Mouse (Mus musculus): Measurements from ENCODE around the gene Kcna2. TPM values are rescaled to one million over a fixed set of nuclear protein-coding genes. Genes with fewer than 3 reads are reported as not detected.

The Kcna2 gene
- total and polyA plus RNA-seq, 2 experiments, result 0.54 to 1.2 TPM

GRCm38 (mm10) chr3:107067245-107067644 lies 33.7 kb upstream of the Kcna2 start:
- H3K79me2 ChIP-seq (ENCODE audit: control insufficient read depth, insufficient read depth, low read length), result no peaks in the 10 kb centered on the region
- WGBS, result 66% methylated on average over 6 of the region's 6 CpGs
- H3K27me3 ChIP-seq (ENCODE audit: control insufficient read depth, insufficient read depth, low read length), result 0 out of 2 replicates have a peak, but pooled peaks cover 3% of the 10 kb centered on the region
- H3K36me3 ChIP-seq (ENCODE audit: control insufficient read depth, insufficient read depth, low read length), result no peaks in the 10 kb centered on the region
- no peak for DNase-seq (ENCODE audit: extremely low read depth, low read depth, low spot score)
- H3K9ac ChIP-seq (ENCODE audit: low read depth, low read length), result no peak overlapping the region
- H3K4me3 ChIP-seq (ENCODE audit: insufficient read depth, low read depth, low read length), result no peak overlapping the region
- TF ChIP-seq CTCF (IDR thresholded peaks at IDR 0.05; ENCODE audit: low read depth, low read length) (no peak), POLR2A (IDR thresholded peaks at IDR 0.05; ENCODE audit: extremely low read depth, insufficient read depth, low read length) (no peak)
- H3K27ac ChIP-seq (replicated peaks; ENCODE audit: insufficient read depth, low read depth, low read length), result no peak overlapping the region
- no peaks in the 10 kb centered on the region for H3K4me1 ChIP-seq (ENCODE audit: control insufficient read depth, insufficient read depth, low read length)

GRCm38 (mm10) chr3:107073863-107074262 lies 27.1 kb upstream of the Kcna2 start:
- H3K36me3 ChIP-seq (ENCODE audit: control insufficient read depth, insufficient read depth, low read length), result no peaks in the 10 kb centered on the region
- H3K27me3 ChIP-seq (ENCODE audit: control insufficient read depth, insufficient read depth, low read length), result no peaks in the 10 kb centered on the region
- no peak for DNase-seq (ENCODE audit: extremely low read depth, low read depth, low spot score)
- H3K4me3 ChIP-seq (ENCODE audit: insufficient read depth, low read depth, low read length), result no peak overlapping the region
- TF ChIP-seq POLR2A (IDR thresholded peaks at IDR 0.05; ENCODE audit: extremely low read depth, insufficient read depth, low read length) (no peak), CTCF (IDR thresholded peaks at IDR 0.05; ENCODE audit: low read depth, low read length) (no peak)
- H3K79me2 ChIP-seq (ENCODE audit: control insufficient read depth, insufficient read depth, low read length), result no peaks in the 10 kb centered on the region
- H3K27ac ChIP-seq (replicated peaks; ENCODE audit: insufficient read depth, low read depth, low read length), result no peak overlapping the region
- H3K9ac ChIP-seq (ENCODE audit: low read depth, low read length), result no peak overlapping the region
- WGBS, result 51% methylated on average over 2 of the region's 2 CpGs
- H3K4me1 ChIP-seq (ENCODE audit: control insufficient read depth, insufficient read depth, low read length), result no peaks in the 10 kb centered on the region

DNA sequence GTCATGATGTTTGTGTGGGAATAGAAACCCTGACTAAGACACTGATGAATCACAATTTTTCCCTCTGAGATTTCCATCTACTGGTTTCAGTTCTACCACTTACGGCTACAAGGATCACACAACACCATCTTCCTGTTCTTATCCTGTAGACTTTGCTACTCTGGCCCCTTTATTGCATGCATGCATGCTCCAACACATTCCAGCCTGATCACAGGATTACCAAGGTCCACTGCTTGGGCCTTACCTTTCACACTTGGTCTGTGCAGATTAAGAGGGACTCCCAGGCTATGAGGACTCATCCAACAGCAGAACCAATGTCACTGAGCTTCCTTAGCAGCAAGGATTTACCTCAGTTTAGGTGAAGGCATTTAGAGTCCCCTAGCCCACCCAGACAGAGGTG lies 25.2 kb upstream of the Kcna2 start:
- no peak overlapping the region for H3K4me3 ChIP-seq (ENCODE audit: insufficient read depth, low read depth, low read length)
- H3K36me3 ChIP-seq (ENCODE audit: control insufficient read depth, insufficient read depth, low read length), result no peaks in the 10 kb centered on the region
- no peak overlapping the region for H3K9ac ChIP-seq (ENCODE audit: low read depth, low read length)
- 97% methylated on average over 1 of the region's 1 CpGs for WGBS
- H3K27me3 ChIP-seq (ENCODE audit: control insufficient read depth, insufficient read depth, low read length), result no peaks in the 10 kb centered on the region
- no peak overlapping the region for H3K27ac ChIP-seq (replicated peaks; ENCODE audit: insufficient read depth, low read depth, low read length)
- no peak for DNase-seq (ENCODE audit: extremely low read depth, low read depth, low spot score)
- no peaks in the 10 kb centered on the region for H3K79me2 ChIP-seq (ENCODE audit: control insufficient read depth, insufficient read depth, low read length)
- TF ChIP-seq POLR2A (IDR thresholded peaks at IDR 0.05; ENCODE audit: extremely low read depth, insufficient read depth, low read length) (no peak), CTCF (IDR thresholded peaks at IDR 0.05; ENCODE audit: low read depth, low read length) (no peak)
- H3K4me1 ChIP-seq (ENCODE audit: control insufficient read depth, insufficient read depth, low read length), result no peaks in the 10 kb centered on the region

DNA sequence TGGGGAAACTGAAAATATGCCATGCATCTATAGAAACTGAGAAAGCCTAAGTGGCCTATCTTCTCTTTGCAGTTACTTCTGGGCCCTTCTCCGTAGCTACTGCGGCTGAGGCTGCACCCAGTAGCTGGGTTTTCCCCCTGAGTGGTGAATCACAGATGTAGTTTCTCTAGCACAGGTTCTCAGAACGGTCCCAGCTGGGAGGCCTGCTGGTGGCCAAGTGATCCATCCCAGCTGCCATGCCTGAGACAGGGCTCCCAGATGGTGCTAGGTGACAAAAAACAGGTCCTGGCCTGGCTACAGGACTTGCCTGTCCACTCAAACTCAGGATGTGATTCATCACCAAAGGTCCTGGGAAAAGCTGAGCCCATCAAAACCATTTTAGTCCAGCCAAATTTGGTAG lies 24.3 kb upstream of the Kcna2 start:
- no peak for DNase-seq (ENCODE audit: extremely low read depth, low read depth, low spot score)
- no peaks in the 10 kb centered on the region for H3K27me3 ChIP-seq (ENCODE audit: control insufficient read depth, insufficient read depth, low read length)
- no peaks in the 10 kb centered on the region for H3K4me1 ChIP-seq (ENCODE audit: control insufficient read depth, insufficient read depth, low read length)
- H3K9ac ChIP-seq (ENCODE audit: low read depth, low read length), result no peak overlapping the region
- no peak overlapping the region for H3K27ac ChIP-seq (replicated peaks; ENCODE audit: insufficient read depth, low read depth, low read length)
- TF ChIP-seq POLR2A (IDR thresholded peaks at IDR 0.05; ENCODE audit: extremely low read depth, insufficient read depth, low read length) (no peak), CTCF (IDR thresholded peaks at IDR 0.05; ENCODE audit: low read depth, low read length) (no peak)
- no peak overlapping the region for H3K4me3 ChIP-seq (ENCODE audit: insufficient read depth, low read depth, low read length)
- WGBS, result 84% methylated on average over 3 of the region's 3 CpGs
- H3K79me2 ChIP-seq (ENCODE audit: control insufficient read depth, insufficient read depth, low read length), result no peaks in the 10 kb centered on the region
- no peaks in the 10 kb centered on the region for H3K36me3 ChIP-seq (ENCODE audit: control insufficient read depth, insufficient read depth, low read length)

- H3K4me3 ChIP-seq (ENCODE audit: insufficient read depth, low read depth, low read length), result no peak overlapping the region
- no peaks in the 10 kb centered on the region for H3K36me3 ChIP-seq (ENCODE audit: control insufficient read depth, insufficient read depth, low read length)
- H3K27ac ChIP-seq (replicated peaks; ENCODE audit: insufficient read depth, low read depth, low read length), result no peak overlapping the region
- H3K4me1 ChIP-seq (ENCODE audit: control insufficient read depth, insufficient read depth, low read length), result no peaks in the 10 kb centered on the region
- 88% methylated on average over 2 of the region's 2 CpGs for WGBS
- no peaks in the 10 kb centered on the region for H3K79me2 ChIP-seq (ENCODE audit: control insufficient read depth, insufficient read depth, low read length)
- H3K9ac ChIP-seq (ENCODE audit: low read depth, low read length), result no peak overlapping the region
- TF ChIP-seq CTCF (IDR thresholded peaks at IDR 0.05; ENCODE audit: low read depth, low read length), result no peak
- no peak for TF ChIP-seq POLR2A (IDR thresholded peaks at IDR 0.05; ENCODE audit: extremely low read depth, insufficient read depth, low read length)
- H3K27me3 ChIP-seq (ENCODE audit: control insufficient read depth, insufficient read depth, low read length), result no peaks in the 10 kb centered on the region
- DNase-seq (ENCODE audit: extremely low read depth, low read depth, low spot score), result no peak
Measured at GRCm38 (mm10) chr3:107077101-107077500, 23.8 kb upstream of the Kcna2 start.

- no peak overlapping the region for H3K27ac ChIP-seq (replicated peaks; ENCODE audit: insufficient read depth, low read depth, low read length)
- 76% methylated on average over 3 of the region's 3 CpGs for WGBS
- no peak overlapping the region for H3K4me3 ChIP-seq (ENCODE audit: insufficient read depth, low read depth, low read length)
- H3K9ac ChIP-seq (ENCODE audit: low read depth, low read length), result no peak overlapping the region
- H3K4me1 ChIP-seq (ENCODE audit: control insufficient read depth, insufficient read depth, low read length), result no peaks in the 10 kb centered on the region
- H3K27me3 ChIP-seq (ENCODE audit: control insufficient read depth, insufficient read depth, low read length), result no peaks in the 10 kb centered on the region
- DNase-seq (ENCODE audit: extremely low read depth, low read depth, low spot score), result no peak
- TF ChIP-seq POLR2A (IDR thresholded peaks at IDR 0.05; ENCODE audit: extremely low read depth, insufficient read depth, low read length) (no peak), CTCF (IDR thresholded peaks at IDR 0.05; ENCODE audit: low read depth, low read length) (no peak)
- no peaks in the 10 kb centered on the region for H3K79me2 ChIP-seq (ENCODE audit: control insufficient read depth, insufficient read depth, low read length)
- no peaks in the 10 kb centered on the region for H3K36me3 ChIP-seq (ENCODE audit: control insufficient read depth, insufficient read depth, low read length)
Measured at GRCm38 (mm10) chr3:107080803-107081202, 20.1 kb upstream of the Kcna2 start.

Data from liver, adult 2 months (tissue).